Mouse (Mus musculus): ENCODE data around the gene Grem1.

The Grem1 gene

DNA sequence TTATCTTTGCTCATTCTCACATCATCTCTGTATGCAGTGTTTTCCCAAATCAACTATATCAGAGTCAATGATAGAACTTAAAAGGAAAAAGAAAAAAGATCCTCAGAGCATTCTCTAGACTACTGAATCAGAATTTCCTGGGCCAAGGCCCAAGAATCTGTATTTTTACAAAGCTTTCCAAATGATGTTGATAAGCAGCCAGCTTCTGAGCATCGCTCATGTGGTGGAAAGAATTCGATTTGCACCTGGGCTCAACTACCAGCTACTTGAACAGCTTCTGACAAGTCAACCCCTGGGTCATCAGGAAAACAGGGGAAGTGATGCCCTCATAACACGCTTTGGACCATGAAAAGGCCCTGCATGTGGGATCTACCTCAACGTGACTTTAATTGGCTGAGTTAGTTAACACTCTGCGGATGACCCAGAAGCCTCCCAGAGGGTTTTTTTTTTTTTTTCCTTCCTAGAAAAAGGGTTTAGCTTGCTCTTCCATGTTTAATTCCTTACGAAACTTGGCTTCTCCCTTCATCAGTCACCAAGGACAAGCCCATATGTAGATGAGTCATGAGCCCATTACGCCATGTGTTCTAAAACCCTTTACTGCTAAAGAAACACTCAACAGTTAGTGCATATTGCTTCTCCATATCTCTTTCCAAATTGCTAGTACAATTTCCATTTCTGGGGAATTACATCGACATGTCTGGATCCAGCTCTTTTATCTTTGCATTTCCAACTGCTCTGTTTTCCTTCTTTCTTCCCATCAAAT, 10.3 kb upstream of the Grem1 start:
- in situ Hi-C loops (cut with MboI; ENCODE audit: low pct_unique_long_range_greater_than_20kb in 1 of 2, low sequenced_read_pairs in 2 of 2, unreplicated experiment in 1 of 2), result no loop called here

DNA sequence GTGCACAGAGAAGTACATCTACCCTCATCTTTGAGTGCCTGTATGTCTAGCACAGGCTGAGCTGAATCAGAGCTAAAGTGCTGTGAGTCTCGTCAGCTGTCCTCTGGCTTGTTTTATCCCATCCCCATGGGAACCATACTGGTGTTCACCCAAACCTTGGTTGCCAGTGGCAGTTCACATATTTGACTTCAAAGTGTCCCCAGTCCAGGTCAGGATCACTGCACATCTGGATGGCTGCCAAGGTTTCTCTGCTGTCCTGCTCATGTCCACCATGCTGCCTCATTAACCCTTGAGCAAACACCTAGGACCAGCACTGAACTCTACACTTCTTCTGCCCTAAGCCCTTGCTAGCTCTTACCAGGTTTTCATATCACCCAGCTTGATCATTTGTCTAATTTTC, 7.4 kb upstream of the Grem1 start:
- in situ Hi-C loops (cut with MboI; ENCODE audit: low pct_unique_long_range_greater_than_20kb in 1 of 2, low sequenced_read_pairs in 2 of 2, unreplicated experiment in 1 of 2), result no loop called here

DNA sequence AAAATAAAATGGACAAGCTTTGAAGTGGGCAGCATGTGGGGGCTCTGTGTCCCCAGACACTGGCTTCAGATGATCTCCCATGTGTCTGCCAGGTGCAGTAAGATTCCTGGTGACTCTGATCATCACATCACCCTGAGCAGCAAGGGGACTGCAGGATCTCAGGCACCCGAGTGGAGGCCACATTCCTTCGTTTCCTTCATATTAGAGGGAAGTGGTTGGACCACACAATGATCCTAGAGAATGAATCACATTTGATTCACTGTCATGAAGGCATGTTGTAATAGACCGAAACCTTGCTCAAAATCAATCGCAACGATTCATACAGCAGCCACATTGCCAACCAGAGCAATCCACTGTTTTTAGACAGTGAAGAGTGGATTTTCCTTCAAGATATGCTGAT, 6.5 kb upstream of the Grem1 start:
- in situ Hi-C loops (cut with MboI; ENCODE audit: low pct_unique_long_range_greater_than_20kb in 1 of 2, low sequenced_read_pairs in 2 of 2, unreplicated experiment in 1 of 2), result no loop called here

DNA sequence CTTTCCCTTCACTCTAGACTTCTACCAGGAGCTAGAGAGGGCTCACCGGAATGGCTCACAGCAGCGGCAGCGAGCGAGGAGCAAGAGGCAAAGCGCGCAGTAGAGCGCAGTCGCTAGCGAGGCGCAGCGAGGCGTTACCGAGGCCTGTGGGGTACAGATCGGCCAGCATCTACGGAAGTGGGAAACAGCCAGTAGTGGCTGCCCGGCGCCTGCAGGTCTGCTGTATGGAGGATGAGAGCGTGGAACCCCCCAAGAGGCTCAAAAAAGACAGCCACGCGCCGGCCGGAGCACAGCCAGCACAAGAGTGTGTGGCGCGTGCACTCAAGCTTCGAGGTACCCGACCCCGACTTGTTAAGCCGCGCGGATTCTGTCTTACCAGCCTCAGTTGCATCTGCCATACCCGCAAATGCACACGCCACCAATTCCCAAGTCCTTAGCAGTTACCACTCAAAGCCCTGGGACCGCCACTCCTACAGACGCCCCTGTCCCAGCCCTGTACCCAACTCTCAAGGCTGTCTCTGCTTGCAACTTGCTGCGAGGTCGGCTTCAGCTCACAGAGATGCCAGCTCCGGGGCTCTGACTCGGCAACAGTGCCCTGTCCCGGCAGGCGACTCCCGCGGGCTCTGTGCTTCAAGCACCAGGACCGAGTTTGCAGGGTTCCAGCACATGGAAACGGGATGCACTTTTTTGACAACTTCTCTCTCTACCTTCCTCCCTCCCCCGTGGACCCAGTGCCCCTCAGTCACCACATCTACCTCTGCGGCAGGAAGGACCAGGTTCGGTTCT, 728 bp downstream of the Grem1 start:
- in situ Hi-C loops (cut with MboI; ENCODE audit: low pct_unique_long_range_greater_than_20kb in 1 of 2, low sequenced_read_pairs in 2 of 2, unreplicated experiment in 1 of 2), result no loop called here

DNA sequence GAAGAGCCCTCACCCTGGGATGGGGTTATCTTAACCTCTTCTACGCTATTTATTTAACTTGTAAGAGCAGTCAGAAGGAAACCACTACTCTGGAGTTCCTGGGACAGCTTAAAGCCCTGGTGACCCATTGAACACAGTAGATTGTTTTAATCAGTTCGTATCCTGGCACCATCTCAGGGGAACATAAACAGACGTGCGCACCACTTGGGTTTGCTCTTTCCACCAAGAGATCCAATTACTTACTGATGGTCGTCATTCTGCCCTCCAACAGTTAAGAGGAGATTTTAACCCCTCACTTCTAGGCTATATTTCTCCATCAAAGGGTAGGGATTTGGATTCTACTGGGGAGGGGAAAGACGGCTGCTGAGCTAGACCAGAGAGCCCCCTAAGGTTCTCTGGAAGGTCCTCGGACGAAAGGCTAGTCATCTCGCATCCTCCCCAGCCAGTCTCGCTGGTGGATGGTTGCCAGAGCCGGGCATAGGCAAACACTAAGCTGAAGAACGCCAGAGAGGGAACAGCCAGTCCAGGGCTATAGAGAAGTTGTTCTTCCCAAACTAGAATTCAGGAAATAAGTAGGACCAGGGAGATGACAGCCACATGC, 1.4 kb downstream of the Grem1 start:
- in situ Hi-C loops (cut with MboI; ENCODE audit: low pct_unique_long_range_greater_than_20kb in 1 of 2, low sequenced_read_pairs in 2 of 2, unreplicated experiment in 1 of 2), result no loop called here

DNA sequence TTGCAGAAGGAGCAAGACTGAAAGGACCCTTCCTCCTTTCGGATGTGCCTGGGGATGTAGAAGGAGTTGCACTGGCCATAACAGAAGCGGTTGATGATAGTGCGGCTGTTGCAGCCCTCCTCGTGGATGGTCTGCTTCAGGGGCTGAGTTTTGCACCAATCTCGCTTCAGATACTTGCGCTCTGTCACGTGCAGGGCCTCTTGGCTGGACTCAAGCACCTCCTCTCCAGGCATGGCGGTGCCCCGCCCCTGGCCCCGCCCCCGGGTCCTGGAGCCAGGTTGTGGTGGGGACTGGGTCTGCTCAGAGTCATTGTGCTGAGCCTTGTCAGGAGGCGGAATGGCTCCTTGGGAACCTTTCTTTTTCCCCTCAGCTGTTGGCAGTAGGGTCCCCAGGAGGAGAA, 8.7 kb downstream of the Grem1 start:
- in situ Hi-C loops (cut with MboI; ENCODE audit: low pct_unique_long_range_greater_than_20kb in 1 of 2, low sequenced_read_pairs in 2 of 2, unreplicated experiment in 1 of 2), result no loop called here

DNA sequence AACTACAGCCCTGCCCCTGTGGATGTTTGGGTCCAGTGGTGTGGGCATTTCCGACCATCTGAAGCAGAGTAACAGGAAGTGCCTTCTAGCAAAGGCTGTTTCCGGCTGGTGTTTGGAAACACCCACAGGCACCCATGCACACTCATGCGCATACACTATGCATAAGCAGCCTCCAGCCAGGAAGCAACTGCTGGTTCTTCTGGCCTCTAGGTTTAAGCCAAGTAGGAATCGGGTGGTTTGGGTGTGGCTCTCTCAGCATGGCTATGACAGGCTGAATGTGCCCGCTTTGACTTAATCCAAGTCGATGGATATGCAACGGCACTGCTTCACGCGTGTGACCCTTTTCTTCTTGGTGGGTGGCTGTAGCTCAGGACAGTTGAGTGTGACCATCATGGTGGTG, 9.1 kb downstream of the Grem1 start:
- in situ Hi-C loops (cut with MboI; ENCODE audit: low pct_unique_long_range_greater_than_20kb in 1 of 2, low sequenced_read_pairs in 2 of 2, unreplicated experiment in 1 of 2), result no loop called here

DNA sequence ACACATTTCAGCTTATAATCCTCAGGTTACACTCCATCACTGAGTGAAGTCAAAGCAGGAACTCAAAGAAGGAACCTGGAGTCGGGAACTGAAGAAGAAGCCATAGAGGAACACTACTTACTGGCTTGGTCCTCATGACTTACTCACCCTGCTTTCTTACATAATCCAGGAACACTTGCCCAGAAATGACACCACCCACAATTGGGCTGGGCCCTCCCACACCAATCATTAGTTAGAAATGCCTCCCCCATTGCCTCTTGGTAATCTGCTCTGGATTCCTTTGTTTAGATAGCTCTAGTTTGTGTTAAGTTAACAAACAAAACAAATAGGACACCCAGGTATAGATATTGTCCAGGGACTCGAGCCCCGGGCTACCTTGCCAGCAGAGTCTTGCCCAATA, 29.9 kb downstream of the Grem1 start:
- in situ Hi-C loops (cut with MboI; ENCODE audit: low pct_unique_long_range_greater_than_20kb in 1 of 2, low sequenced_read_pairs in 2 of 2, unreplicated experiment in 1 of 2), result no loop called here

DNA sequence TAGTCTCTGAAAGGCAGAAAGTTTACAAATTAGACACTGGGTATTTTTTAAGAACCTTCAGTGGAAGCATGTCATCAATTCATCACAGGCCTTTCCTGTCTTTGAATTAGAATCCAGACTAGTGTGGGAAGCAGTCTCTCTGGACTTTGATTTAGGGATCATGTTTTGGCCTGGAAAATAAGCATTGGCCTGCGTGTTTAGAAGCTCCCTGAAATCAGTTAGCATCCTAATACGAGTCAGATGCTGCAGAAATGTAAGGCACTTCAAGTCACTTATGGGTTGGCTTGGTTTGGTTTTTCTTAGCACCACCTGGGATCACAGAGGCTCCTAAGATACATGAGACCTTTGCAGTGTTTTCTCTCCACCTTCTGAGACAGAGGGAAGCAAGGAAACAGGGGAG, 43.6 kb downstream of the Grem1 start:
- in situ Hi-C loops (cut with MboI; ENCODE audit: low pct_unique_long_range_greater_than_20kb in 1 of 2, low sequenced_read_pairs in 2 of 2, unreplicated experiment in 1 of 2), result no loop called here

DNA sequence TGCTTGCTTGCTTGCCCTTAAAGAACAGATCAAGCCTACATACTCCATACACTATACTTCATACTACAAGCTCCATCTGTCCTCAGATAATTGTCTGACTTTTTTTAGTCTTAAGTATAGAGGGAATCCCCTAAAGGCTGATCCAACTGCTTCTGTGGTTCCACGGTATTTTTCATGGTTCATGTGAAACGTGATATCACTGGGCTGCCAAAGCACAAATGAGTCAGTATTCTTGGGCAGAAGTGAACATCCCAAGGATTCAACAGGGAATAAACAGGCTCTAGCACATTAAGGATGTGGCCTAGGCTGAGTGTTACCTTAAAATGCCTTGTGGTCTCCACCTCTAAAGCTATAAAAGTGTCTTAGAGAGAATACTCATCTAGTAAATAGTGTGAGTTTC, 45.0 kb downstream of the Grem1 start:
- in situ Hi-C loops (cut with MboI; ENCODE audit: low pct_unique_long_range_greater_than_20kb in 1 of 2, low sequenced_read_pairs in 2 of 2, unreplicated experiment in 1 of 2), result no loop called here

DNA sequence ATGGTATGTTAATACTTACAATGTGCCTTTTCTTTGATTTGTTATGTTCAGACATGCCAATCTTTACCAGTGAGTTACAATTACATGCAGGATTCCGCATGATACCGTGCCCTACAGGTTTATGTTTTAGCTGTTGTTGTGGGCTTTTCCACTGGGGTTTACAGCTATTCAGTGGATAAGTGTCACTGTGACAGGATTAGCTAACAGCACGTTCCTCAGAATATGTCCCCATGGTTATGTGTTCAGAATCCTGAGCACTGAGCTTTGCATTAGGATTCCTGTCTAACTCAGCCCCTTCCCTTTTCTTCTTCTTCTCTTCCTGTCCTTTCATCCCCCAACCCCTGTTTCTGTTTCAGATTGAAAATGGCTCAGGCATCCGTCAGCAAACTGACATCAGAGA, 50.9 kb downstream of the Grem1 start:
- in situ Hi-C loops (cut with MboI; ENCODE audit: low pct_unique_long_range_greater_than_20kb in 1 of 2, low sequenced_read_pairs in 2 of 2, unreplicated experiment in 1 of 2), result no loop called here

DNA sequence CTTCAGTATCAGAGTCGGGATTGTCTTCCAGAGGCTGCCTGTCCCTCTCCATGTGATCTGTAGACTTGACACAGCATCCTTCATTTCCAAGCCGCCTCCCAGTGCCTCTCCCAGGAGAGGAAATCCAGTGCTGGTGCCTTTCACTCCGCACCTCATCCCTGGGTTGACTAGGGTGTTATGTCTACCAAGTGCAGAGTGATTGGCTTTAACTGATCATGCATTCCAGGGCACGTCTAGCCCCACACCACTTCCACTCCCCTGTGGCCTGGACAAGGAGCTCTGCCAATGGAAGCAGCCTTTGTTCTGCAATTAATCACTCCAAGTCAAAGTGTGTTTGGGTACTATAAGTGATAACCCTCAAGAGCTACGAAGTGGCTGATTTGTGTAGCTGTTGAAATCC, 56.9 kb downstream of the Grem1 start:
- in situ Hi-C loops (cut with MboI; ENCODE audit: low pct_unique_long_range_greater_than_20kb in 1 of 2, low sequenced_read_pairs in 2 of 2, unreplicated experiment in 1 of 2), result no loop called here

DNA sequence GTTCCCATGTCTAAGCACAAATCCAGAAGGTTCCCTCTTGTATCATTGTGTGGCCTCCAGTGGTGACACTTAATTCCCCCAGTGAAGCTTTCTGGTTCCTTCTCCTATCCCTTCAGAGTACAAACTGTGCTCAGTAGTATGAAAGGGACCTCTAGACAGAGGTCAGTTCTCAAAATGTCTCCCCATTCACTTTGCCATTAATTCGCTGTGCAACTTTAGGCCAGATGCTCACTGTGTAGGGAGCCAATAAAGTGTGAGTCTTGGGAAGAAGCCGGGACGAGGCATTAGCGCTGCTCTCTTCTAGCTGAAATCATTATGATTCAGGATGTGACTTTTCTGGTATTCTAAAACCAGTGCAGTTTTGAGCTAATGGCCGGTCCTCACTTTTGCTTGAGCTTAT, 61.8 kb downstream of the Grem1 start:
- in situ Hi-C loops (cut with MboI; ENCODE audit: low pct_unique_long_range_greater_than_20kb in 1 of 2, low sequenced_read_pairs in 2 of 2, unreplicated experiment in 1 of 2), result no loop called here

DNA sequence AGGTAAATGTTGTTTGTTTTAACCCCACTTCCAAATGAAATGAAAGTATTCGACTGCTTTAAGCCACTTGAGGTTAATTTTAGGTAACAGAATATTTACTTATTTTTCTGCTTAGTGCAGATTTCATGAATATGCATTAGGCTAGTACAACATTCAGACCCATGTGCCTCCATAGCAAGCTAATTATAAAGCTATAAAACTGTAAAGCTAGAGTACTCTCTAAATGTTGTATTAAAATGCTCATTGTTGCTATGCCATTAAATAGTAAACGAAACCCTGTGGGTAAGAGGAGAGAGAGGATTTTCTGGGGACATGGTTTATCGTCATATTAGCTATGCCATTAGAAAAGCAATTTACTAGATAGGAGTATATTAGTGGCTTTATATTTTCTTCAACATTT, 62.2 kb downstream of the Grem1 start:
- in situ Hi-C loops (cut with MboI; ENCODE audit: low pct_unique_long_range_greater_than_20kb in 1 of 2, low sequenced_read_pairs in 2 of 2, unreplicated experiment in 1 of 2), result no loop called here
